Mouse (Mus musculus) embryonic fibroblast, embryonic 13.5 days (primary cell): ENCODE measurements at regions not wholly inside any gene's neighbourhood (a gene's known extent, or its start where the extent isn't known, plus 50 kb on each side); places are given as distances from the start of the nearest gene placed in this dataset.

Source experiments
- CTCF ChIP-seq: IDR thresholded peaks from 2 replicates; pipeline ENCODE4 v1.5.1; 2011; ENCODE audit warnings: mild to moderate bottlenecking, control low read depth, low read length, moderate library complexity, borderline replicate concordance; ENCODE audit not compliant: insufficient read depth
- POLR2A ChIP-seq: IDR thresholded peaks from 2 replicates; pipeline ENCODE4 v1.6.1; 2011; ENCODE audit warnings: low read depth, mild to moderate bottlenecking, control low read depth, low read length, moderate library complexity

- TF ChIP-seq CTCF: no peak
- no peak for TF ChIP-seq POLR2A
Observed at GRCm38 (mm10) chr12:7875454-7875853, 102.0 kb upstream of the Apob start.
